In the genomic region with DNA sequence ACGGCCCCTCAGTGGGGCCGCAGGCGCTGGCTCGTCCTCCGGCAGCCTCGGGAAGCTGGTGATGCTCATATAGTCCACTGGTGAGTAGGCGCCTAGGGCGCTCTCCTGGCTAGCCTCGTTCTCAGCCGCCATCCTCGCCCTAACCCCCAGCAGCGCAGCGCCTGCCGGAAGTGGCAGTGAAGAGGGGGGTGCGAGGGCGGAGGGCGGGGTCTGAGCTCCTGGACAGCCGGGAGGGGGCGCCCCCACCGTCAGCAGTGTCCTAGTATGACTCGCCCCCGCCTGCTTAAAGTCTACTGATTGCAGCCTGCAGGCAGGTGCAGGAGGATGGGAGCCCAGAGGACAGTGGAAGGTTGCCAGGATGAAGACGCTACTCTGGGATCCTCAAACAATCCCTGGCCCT, we compare ENCODE assay signal across 8 mouse cellular contexts. TPM values are rescaled to one million over a fixed set of nuclear protein-coding genes. Genes with fewer than 3 reads are reported as not detected.
DNase-seq lines count a peak whose midpoint lies in the region; ATAC-seq and TF ChIP-seq lines count a peak whose summit lies in the region.

No protein-coding gene starts in this region.

- H3K36me3 ChIP-seq in heart, adult 2 months (ENCODE audit: control insufficient read depth, insufficient read depth, low read length), result no peaks in the 10 kb centered on the region
- H3K36me3 ChIP-seq in kidney, adult 2 months (ENCODE audit: control insufficient read depth, insufficient read depth, low read length), result no peaks in the 10 kb centered on the region
- no peaks in the 10 kb centered on the region for H3K36me3 ChIP-seq in limb, embryonic 10.5 days
- no peaks in the 10 kb centered on the region for H3K36me3 ChIP-seq in midbrain, embryonic 11.5 days (ENCODE audit: control insufficient read depth, insufficient read depth, low read length)

- WGBS in heart, adult 2 months, result 2% methylated on average over 23 of the region's 23 CpGs
- WGBS in kidney, adult 2 months, result 4% methylated on average over 22 of the region's 23 CpGs
- WGBS in limb, embryonic 10.5 days, result 3% methylated on average over 23 of the region's 23 CpGs
- WGBS in midbrain, embryonic 11.5 days, result 1% methylated on average over 22 of the region's 23 CpGs

- no peaks in the 10 kb centered on the region for H3K27me3 ChIP-seq in heart, adult 2 months (ENCODE audit: control insufficient read depth, insufficient read depth, low read length)
- H3K27me3 ChIP-seq in kidney, adult 2 months (replicated peaks; ENCODE audit: control insufficient read depth, insufficient read depth, low read length), result no peaks in the 10 kb centered on the region
- peaks cover 41% of the 10 kb centered on the region for H3K27me3 ChIP-seq in limb, embryonic 10.5 days (ENCODE audit: low read depth, poor library complexity, severe bottlenecking)
- H3K27me3 ChIP-seq in midbrain, embryonic 11.5 days (ENCODE audit: control insufficient read depth, insufficient read depth, low read length), result no peaks in the 10 kb centered on the region; the same call in 1 of the 2 replicates

- TF ChIP-seq CTCF in heart, adult 2 months (IDR thresholded peaks at IDR 0.05), result peak; percentile 56
- no peak for TF ChIP-seq CTCF in kidney, adult 2 months (conservative IDR thresholded peaks at IDR 0.05; ENCODE audit: insufficient read depth, insufficient read length, low read depth, low read length)

- DNase-seq in adrenal gland, adult (ENCODE audit: inconsistent age in 2 of 2, low spot score in 1 of 2), result peak; percentile 75 to 85
- peak; percentile 66 for DNase-seq in embryo, embryonic 9.5 days (ENCODE audit: extremely low spot score)
- peak; percentile 77 to 80 for DNase-seq in heart, adult 2 months
- DNase-seq in kidney, adult 2 months, result peak; percentile 69
- DNase-seq in limb, embryonic 10.5 days (ENCODE audit: low spot score), result peak; percentile 63
- DNase-seq in midbrain, embryonic 11.5 days (ENCODE audit: low spot score, missing footprints), result peak; percentile 95
- DNase-seq in right cerebral cortex, postnatal 4 days, result peak; percentile 86
- DNase-seq in urinary bladder, postnatal 4 days (ENCODE audit: low spot score in 2 of 2), result peak; percentile 55 to 69

- H3K4me1 ChIP-seq in heart, adult 2 months (ENCODE audit: control insufficient read depth, insufficient read depth, low read length), result peaks cover 6% of the 10 kb centered on the region
- H3K4me1 ChIP-seq in kidney, adult 2 months (ENCODE audit: control insufficient read depth, insufficient read depth, low read length), result peaks cover 4% of the 10 kb centered on the region; the same call in 1 of the 2 replicates
- H3K4me1 ChIP-seq in limb, embryonic 10.5 days, result peaks cover 27% of the 10 kb centered on the region
- H3K4me1 ChIP-seq in midbrain, embryonic 11.5 days (ENCODE audit: control insufficient read depth, insufficient read depth, low read length), result peaks cover 14% of the 10 kb centered on the region

- no peaks in the 10 kb centered on the region for H3K9me3 ChIP-seq in limb, embryonic 10.5 days (replicated peaks)
- H3K9me3 ChIP-seq in midbrain, embryonic 11.5 days (ENCODE audit: control insufficient read depth, low read length), result no peaks in the 10 kb centered on the region

- peak overlapping the region; percentile 40 for H3K27ac ChIP-seq in heart, adult 2 months
- H3K27ac ChIP-seq in kidney, adult 2 months (ENCODE audit: insufficient read depth, low read depth, low read length), result no peak overlapping the region
- H3K27ac ChIP-seq in limb, embryonic 10.5 days, result peak overlapping the region; percentile 66
- H3K27ac ChIP-seq in midbrain, embryonic 11.5 days (ENCODE audit: low read depth, low read length), result 0 out of 2 replicates have a peak overlapping the region, but pooled peaks have one; percentile 36

- no peak for TF ChIP-seq EP300 in heart, adult 2 months (IDR thresholded peaks at IDR 0.05; ENCODE audit: insufficient read depth, low read depth, low read length)

- no peak for TF ChIP-seq POLR2A in heart, adult 2 months (IDR thresholded peaks at IDR 0.05; ENCODE audit: insufficient read depth, low read depth, low read length)
- TF ChIP-seq POLR2A in kidney, adult 2 months (IDR thresholded peaks at IDR 0.05; ENCODE audit: low read depth, low read length), result no peak

- H3K9ac ChIP-seq in heart, adult 2 months (ENCODE audit: low read depth, low read length), result peak overlapping the region; percentile 41
- H3K9ac ChIP-seq in midbrain, embryonic 11.5 days (ENCODE audit: low read length), result peak overlapping the region; percentile 79

- peak overlapping the region; percentile 84 for H3K4me2 ChIP-seq in midbrain, embryonic 11.5 days

- ATAC-seq in midbrain, embryonic 11.5 days (ENCODE audit: low FRiP score), result peak; percentile 35

- H3K79me2 ChIP-seq in heart, adult 2 months (replicated peaks; ENCODE audit: control insufficient read depth, insufficient read depth, low read length), result no peaks in the 10 kb centered on the region

- H3K4me3 ChIP-seq in heart, adult 2 months, result peak overlapping the region; percentile 39
- peak overlapping the region; percentile 32; the same call in 1 of the 2 replicates for H3K4me3 ChIP-seq in kidney, adult 2 months (ENCODE audit: insufficient read depth, low read depth, low read length)
- H3K4me3 ChIP-seq in limb, embryonic 10.5 days, result peak overlapping the region; percentile 53
- peak overlapping the region; percentile 49 for H3K4me3 ChIP-seq in midbrain, embryonic 11.5 days (ENCODE audit: low read depth, low read length)

- intact Hi-C loops in heart, adult 2 months (cut with DNase I), result loop anchor here (5.0 kb wide), 1 partner anchor 248 kb away; no protein-coding TSS in a partner anchor

RNA-seq across cellular contexts. Expression of a gene that starts 3.1 kb away (rescaled TPM):
- 10 to 100 TPM; 31.6 to 33.4 TPM for total RNA-seq in heart, adult 2 months (2021)
- polyA plus RNA-seq in heart, adult 2 months (2012; rRNA removed), result 39.8 and 59.2 TPM in 2 replicates
- 149 and 173 TPM in 2 replicates for polyA plus RNA-seq in kidney, adult 2 months (2012; rRNA removed)
- polyA plus RNA-seq in limb, embryonic 10.5 days (2016; fragmentation: Nextera tagmentation; extraction: Ambion mirVana), result 5.3 and 9.2 TPM in 2 replicates
- polyA plus RNA-seq in midbrain, embryonic 11.5 days (2014; fragmentation: Nextera tagmentation; extraction: Ambion mirVana), result 21.9 and 23.1 TPM in 2 replicates

RNA-seq across cellular contexts. Expression of a gene that starts 3.4 kb away (rescaled TPM):
- under 1 TPM; 0.55 to 0.73 TPM for total RNA-seq in heart, adult 2 months (2021)
- 4.4 and 6.0 TPM in 2 replicates for polyA plus RNA-seq in heart, adult 2 months (2012; rRNA removed)
- 2.4 and 4.8 TPM in 2 replicates for polyA plus RNA-seq in kidney, adult 2 months (2012; rRNA removed)
- polyA plus RNA-seq in limb, embryonic 10.5 days (2016; fragmentation: Nextera tagmentation; extraction: Ambion mirVana), result 1.6 and 3.2 TPM in 2 replicates
- 10.3 and 12.9 TPM in 2 replicates for polyA plus RNA-seq in midbrain, embryonic 11.5 days (2014; fragmentation: Nextera tagmentation; extraction: Ambion mirVana)

RNA-seq across cellular contexts. Expression of a gene that starts 41.0 kb away (rescaled TPM):
- total RNA-seq in heart, adult 2 months (2021), result 10 to 100 TPM; 20.5 to 22.9 TPM
- polyA plus RNA-seq in heart, adult 2 months (2012; rRNA removed), result 17.8 and 25.2 TPM in 2 replicates
- 25.4 and 40.6 TPM in 2 replicates for polyA plus RNA-seq in kidney, adult 2 months (2012; rRNA removed)
- polyA plus RNA-seq in limb, embryonic 10.5 days (2016; fragmentation: Nextera tagmentation; extraction: Ambion mirVana), result 19.6 and 21.1 TPM in 2 replicates
- polyA plus RNA-seq in midbrain, embryonic 11.5 days (2014; fragmentation: Nextera tagmentation; extraction: Ambion mirVana), result 33.5 and 33.6 TPM in 2 replicates
